Mouse (Mus musculus): ENCODE measurements around the gene Cdk1.
"Not testable (repeated sequence)": the region's sequence is repeated elsewhere in the genome, so short reads cannot be mapped to it uniquely, and the experiment has no call there.

- TF ChIP-seq POLR2A (IDR thresholded peaks at IDR 0.05; ENCODE audit: borderline replicate concordance, control insufficient read depth, low read depth, low read length); CTCF (IDR thresholded peaks at IDR 0.05; ENCODE audit: control insufficient read depth, insufficient read depth, low read length): not testable (repeated sequence)
These were observed 345 bp upstream of the Cdk1 start for GRCm38 (mm10) chr10:69353086-69353479.
